In the genomic region with DNA sequence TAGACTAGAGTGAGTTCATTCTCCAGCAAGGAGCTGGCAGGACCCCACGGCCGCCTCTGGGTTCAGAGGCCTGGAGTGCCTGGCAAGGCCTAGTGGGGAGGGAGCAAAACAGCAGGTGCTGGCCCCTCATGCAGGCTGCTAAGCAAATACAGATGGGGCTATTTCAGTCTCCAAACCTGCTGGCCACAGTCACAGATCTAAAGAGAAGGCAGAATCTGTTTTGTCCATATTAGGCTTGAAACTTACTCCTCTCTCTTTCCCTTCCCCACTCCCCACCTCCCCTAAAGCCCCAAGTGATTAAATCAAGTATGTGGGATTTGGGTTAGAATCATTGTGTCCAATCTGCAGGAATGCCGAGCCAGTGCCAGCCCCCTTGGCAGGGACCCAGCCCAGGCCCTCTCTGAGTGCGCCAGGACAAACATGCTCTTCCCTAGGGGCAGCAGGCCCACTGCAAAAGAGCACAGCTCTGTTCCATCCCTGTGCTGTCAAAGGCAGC, we compare ENCODE assay signal across 7 mouse cellular contexts. TPM values are rescaled to one million over a fixed set of nuclear protein-coding genes. Genes with fewer than 3 reads are reported as not detected.
DNase-seq lines count a peak whose midpoint lies in the region; ATAC-seq lines count a peak whose summit lies in the region.

No protein-coding gene starts in this region.

- H3K27me3 ChIP-seq in embryonic facial prominence, embryonic 15.5 days: no peaks in the 10 kb centered on the region
- no peaks in the 10 kb centered on the region for H3K27me3 ChIP-seq in limb, embryonic 12.5 days
- H3K27me3 ChIP-seq in stomach, embryonic 14.5 days (ENCODE audit: control insufficient read depth, insufficient read depth, low read length): no peaks in the 10 kb centered on the region

- H3K9me3 ChIP-seq in embryonic facial prominence, embryonic 15.5 days (replicated peaks): no peaks in the 10 kb centered on the region
- H3K9me3 ChIP-seq in limb, embryonic 12.5 days: no peaks in the 10 kb centered on the region
- H3K9me3 ChIP-seq in stomach, embryonic 14.5 days (ENCODE audit: control insufficient read depth, low read depth, low read length): no peaks in the 10 kb centered on the region

- ATAC-seq in embryonic facial prominence, embryonic 15.5 days (ENCODE audit: insufficient number of reproducible peaks, low FRiP score, low TSS enrichment, low read depth): peak; percentile 86
- peak; percentile 44 for ATAC-seq in limb, embryonic 12.5 days (ENCODE audit: insufficient number of reproducible peaks, insufficient read depth, low FRiP score, low TSS enrichment, low read depth)
- ATAC-seq in stomach, embryonic 14.5 days (ENCODE audit: insufficient number of reproducible peaks, insufficient read depth, low FRiP score, low read depth): peak; percentile 78; the same call in 1 of the 2 replicates
- no peak for ATAC-seq in CD4-positive, CD25-positive, alpha-beta regulatory T cell, adult 4 months

- H3K36me3 ChIP-seq in embryonic facial prominence, embryonic 15.5 days: peaks cover 75% of the 10 kb centered on the region
- peaks cover 95% of the 10 kb centered on the region for H3K36me3 ChIP-seq in limb, embryonic 12.5 days
- peaks cover 49% of the 10 kb centered on the region for H3K36me3 ChIP-seq in stomach, embryonic 14.5 days (ENCODE audit: control insufficient read depth, insufficient read depth, low read length)

- peak; percentile 70 for DNase-seq in 3134 (ENCODE audit: extremely low read depth, insufficient read length, low spot score)
- DNase-seq in 3T3-L1 (ENCODE audit: low read depth, low spot score): peak; percentile 59
- DNase-seq in heart, postnatal 14 days: peak; percentile 73 to 74

- H3K27ac ChIP-seq in embryonic facial prominence, embryonic 15.5 days (replicated peaks): peak overlapping the region; percentile 80
- H3K27ac ChIP-seq in limb, embryonic 12.5 days: peak overlapping the region; percentile 62
- peak overlapping the region; percentile 79 for H3K27ac ChIP-seq in stomach, embryonic 14.5 days (ENCODE audit: low read length)

- no peak overlapping the region for H3K4me3 ChIP-seq in embryonic facial prominence, embryonic 15.5 days (replicated peaks)
- no peak overlapping the region for H3K4me3 ChIP-seq in limb, embryonic 12.5 days (replicated peaks)
- no peak overlapping the region for H3K4me3 ChIP-seq in stomach, embryonic 14.5 days (ENCODE audit: low read depth, low read length)

- WGBS in embryonic facial prominence, embryonic 15.5 days: 19% methylated on average over 4 of the region's 4 CpGs
- 65% methylated on average over 4 of the region's 4 CpGs for WGBS in limb, embryonic 12.5 days
- WGBS in stomach, embryonic 14.5 days: 67% methylated on average over 4 of the region's 4 CpGs

- no peak overlapping the region; the same call in 1 of the 2 replicates for H3K4me2 ChIP-seq in embryonic facial prominence, embryonic 15.5 days (replicated peaks)
- H3K4me2 ChIP-seq in limb, embryonic 12.5 days: no peak overlapping the region
- H3K4me2 ChIP-seq in stomach, embryonic 14.5 days (replicated peaks; ENCODE audit: low read depth, low read length): no peak overlapping the region

- peaks cover 29% of the 10 kb centered on the region for H3K4me1 ChIP-seq in embryonic facial prominence, embryonic 15.5 days
- H3K4me1 ChIP-seq in limb, embryonic 12.5 days (replicated peaks): peaks cover 4% of the 10 kb centered on the region
- no peaks in the 10 kb centered on the region; the same call in 1 of the 2 replicates for H3K4me1 ChIP-seq in stomach, embryonic 14.5 days (ENCODE audit: control insufficient read depth, insufficient read depth, low read length)

- H3K9ac ChIP-seq in embryonic facial prominence, embryonic 15.5 days: no peak overlapping the region
- H3K9ac ChIP-seq in limb, embryonic 12.5 days (replicated peaks): no peak overlapping the region
- no peak overlapping the region for H3K9ac ChIP-seq in stomach, embryonic 14.5 days (replicated peaks; ENCODE audit: low read depth, low read length)

- intact Hi-C loops in heart, postnatal 14 days (cut with DNase I): loop anchor here (5.0 to 10.0 kb wide), 2 partner anchors 41 to 358 kb away; no protein-coding TSS in a partner anchor

RNA-seq across cellular contexts. Expression of a gene that starts 17.6 kb away (rescaled TPM):
- polyA plus RNA-seq in embryonic facial prominence, embryonic 15.5 days (2015; fragmentation: Nextera tagmentation; extraction: Ambion mirVana): 140 and 145 TPM in 2 replicates
- 100 to 1,000 TPM; 100 to 103 TPM for total RNA-seq in heart, postnatal 14 days (2021)
- polyA plus RNA-seq in limb, embryonic 12.5 days (2016; fragmentation: Nextera tagmentation; extraction: Ambion mirVana): 137 and 139 TPM in 2 replicates
- 163 and 168 TPM in 2 replicates for polyA plus RNA-seq in stomach, embryonic 14.5 days (2014; fragmentation: Nextera tagmentation; extraction: Ambion mirVana)
- 100 to 1,000 TPM; 210 to 315 TPM for polyA plus RNA-seq in CD4-positive, CD25-positive, alpha-beta regulatory T cell, adult 4 months (2017; shearing (Covaris generic))

RNA-seq across cellular contexts. Expression of a gene that starts 28.6 kb away (rescaled TPM):
- 3.9 and 5.6 TPM in 2 replicates for polyA plus RNA-seq in embryonic facial prominence, embryonic 15.5 days (2015; fragmentation: Nextera tagmentation; extraction: Ambion mirVana)
- under 1 TPM; 0.02 to 0.12 TPM for total RNA-seq in heart, postnatal 14 days (2021)
- 0.04 TPM in 2 replicates for polyA plus RNA-seq in limb, embryonic 12.5 days (2016; fragmentation: Nextera tagmentation; extraction: Ambion mirVana)
- 0.04 and 0.09 TPM in 2 replicates for polyA plus RNA-seq in stomach, embryonic 14.5 days (2014; fragmentation: Nextera tagmentation; extraction: Ambion mirVana)
- polyA plus RNA-seq in CD4-positive, CD25-positive, alpha-beta regulatory T cell, adult 4 months (2017; shearing (Covaris generic)): not detected
